Mouse (Mus musculus): ENCODE data around the gene Zfp160. TPM values are rescaled to one million over a fixed set of nuclear protein-coding genes. Genes with fewer than 3 reads are reported as not detected.
A peak's percentile ranks its signal among the peaks of the same experiment; 100 is the strongest.
"Not testable (repeated sequence)": the region's sequence is repeated elsewhere in the genome, so short reads cannot be mapped to it uniquely, and the experiment has no call there.

Gene Zfp160
- 13.0 and 14.1 TPM in 2 replicates for polyA plus RNA-seq (2015; fragmentation: Nextera tagmentation; extraction: Ambion mirVana)

DNA sequence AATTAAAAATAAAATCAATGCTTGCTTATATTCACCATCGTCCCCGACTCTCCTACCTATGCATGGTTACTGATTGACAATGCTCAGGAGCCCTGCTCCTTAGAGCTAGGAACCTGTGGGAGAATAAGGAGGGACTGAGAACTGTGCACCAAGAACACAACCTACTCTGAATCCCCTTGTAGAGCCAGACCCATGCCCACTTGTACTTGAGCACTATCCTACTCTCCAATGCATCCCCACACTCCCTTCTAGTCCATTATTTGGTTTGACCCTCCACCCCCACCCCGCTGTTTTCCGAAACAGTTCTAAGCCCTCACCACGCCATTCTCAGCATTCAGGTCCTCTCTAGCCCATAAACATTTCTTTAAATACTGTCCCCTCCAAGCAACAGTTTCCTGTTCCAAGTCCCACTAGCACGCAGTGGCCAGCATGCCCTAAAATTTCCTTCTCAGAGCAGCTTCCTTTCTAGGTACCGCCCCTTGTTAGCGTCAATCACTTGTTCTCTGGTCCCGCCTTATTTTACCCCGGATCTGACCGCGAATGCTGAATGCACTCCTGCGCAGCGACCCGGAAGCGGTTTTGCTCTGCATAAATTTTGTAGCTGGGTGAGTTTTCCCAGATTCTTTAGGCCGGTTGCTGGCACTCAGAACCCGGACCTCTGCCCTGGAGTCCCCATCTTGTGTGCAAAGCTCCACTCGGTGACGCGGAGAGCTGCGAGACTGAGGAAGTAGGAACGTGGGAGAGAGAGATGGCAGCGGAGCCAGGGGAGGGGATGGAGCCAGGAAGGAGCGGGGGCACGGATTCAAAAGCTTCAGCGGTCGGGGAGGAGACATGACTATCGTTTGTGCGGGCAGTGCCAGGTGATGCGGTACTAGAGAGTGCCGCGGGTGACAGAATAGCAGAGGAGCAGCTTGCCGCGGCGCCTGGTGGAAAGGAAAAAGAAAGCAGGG lies at the start of gene Zfp160:
TSS of gene Zfp160 (plus strand) at position 522 of the 950 bp plus-strand sequence.
- peak; percentile 89 for DNase-seq (ENCODE audit: low spot score)

DNA sequence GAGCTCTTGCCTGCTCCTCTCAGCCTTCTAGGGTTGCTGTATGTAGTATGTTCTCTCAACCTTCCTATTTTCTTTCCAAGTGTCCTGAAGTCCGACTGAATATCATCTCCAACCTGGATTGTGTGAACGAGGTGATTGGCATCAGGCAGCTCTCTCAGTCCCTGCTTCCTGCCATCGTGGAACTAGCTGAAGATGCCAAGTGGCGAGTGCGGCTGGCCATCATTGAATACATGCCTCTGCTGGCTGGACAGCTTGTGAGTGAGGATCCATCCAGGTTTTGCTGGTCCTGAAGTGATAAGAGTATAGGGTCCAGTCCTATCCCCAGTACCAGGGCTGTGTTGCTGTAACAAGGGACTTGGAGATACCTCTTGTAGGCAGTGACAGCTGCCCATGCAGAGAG lies 48.3 kb upstream of the Zfp160 start:
- no peak for DNase-seq (ENCODE audit: low spot score)

DNA sequence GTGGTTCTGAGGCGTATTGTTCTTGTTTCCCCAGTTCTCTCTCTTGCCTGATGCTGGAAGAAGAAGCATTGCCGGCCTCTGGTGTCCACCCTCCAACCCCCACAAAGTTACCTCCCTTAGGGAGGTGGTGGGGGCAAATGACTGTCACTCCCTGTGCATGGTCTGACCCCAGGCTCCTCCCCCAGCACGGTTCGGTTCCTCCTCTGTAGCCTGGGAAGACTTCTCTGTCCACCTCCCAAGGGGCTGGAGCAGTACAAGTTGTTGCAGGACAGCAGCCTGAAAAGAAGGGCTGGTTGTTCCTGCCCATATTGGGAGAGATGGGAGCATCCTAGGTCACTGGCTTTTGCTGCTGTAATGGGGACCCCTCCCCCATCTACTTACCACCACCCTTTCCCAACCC lies 43.3 kb upstream of the Zfp160 start:
- no peak for DNase-seq (ENCODE audit: low spot score)

DNA sequence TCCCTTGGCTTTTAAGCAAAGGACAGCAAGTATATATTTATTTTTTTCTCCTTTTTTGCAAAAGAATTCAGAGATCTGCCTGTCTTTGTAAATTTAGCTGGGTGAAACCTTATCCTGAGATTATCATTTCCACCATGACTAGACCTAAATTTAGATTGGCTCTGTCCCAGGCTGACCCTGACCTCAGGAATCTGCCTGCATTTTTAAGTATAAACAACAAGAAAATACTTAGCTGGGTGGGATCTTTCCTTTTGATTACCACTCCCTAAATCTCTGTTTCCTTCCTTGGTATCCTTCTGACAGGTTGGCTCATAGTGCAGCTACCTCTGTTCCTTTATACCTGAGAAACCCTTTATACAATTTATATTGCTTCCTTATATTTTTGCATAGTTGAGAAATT lies 42.0 kb upstream of the Zfp160 start:
- DNase-seq (ENCODE audit: low spot score): no peak

DNA sequence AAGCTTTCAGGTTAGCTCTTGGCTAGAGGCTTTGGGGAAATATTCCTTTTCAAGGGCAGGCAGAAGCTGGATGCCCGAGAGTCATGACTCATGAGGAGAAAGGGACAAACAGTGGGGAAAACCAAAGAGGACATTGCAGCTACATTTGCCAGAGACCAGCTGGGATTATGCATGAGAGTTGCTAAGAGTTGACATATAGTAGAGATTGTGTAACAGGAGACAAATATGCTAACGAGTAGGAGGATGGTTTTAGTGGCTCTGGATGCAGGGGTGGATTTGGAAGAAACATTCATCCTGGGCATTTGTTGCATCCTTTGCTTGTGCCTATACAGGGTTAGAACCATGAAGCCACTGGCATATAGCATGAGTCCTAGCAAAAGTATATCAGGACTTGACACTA lies 15.0 kb upstream of the Zfp160 start:
- no peak for DNase-seq (ENCODE audit: low spot score)

DNA sequence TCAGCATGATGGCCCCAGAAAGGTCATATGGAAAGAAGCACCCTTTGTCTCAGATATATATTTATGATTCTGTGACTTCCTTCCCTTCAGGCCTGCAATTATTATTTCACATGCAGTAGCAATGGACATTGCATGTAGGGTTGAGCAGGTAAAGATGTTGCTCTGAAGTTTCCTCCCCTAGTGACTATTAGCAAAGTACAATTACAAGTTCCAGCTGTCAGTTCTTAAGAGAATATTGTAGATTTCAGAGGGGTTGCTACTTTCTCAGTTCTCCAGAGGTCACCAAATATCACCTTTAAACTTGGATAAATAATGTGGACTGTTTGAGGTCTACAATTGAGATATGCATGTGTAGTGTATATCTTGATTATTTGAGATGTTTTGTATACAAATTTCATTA lies 12.3 kb upstream of the Zfp160 start, which contains the start of gene Vmn1r233:
TSS of gene Vmn1r233 (minus strand) at position 101 of the 400 bp plus-strand sequence.
- DNase-seq (ENCODE audit: low spot score): no peak

DNA sequence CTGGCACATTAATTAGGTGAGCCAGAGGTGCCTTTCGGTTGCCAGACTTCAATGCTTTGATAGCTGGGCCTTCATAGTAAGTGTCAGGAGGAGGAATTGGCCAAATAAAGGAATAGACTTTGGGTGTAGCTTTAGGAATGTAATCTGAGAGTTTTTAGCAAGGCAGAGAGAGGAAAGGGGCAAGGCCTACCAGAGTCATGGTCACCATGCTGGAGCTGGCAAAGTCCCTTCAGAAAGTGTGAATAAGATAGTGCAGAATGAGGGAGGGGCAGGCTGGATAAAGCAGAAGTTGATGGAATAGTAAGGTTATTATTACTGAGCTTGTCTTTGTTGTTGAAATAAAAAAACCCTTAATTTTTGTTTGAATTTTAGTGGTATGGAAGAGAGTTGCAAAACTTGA lies 1.0 kb downstream of the Zfp160 start:
- no peak for DNase-seq (ENCODE audit: low spot score)

DNA sequence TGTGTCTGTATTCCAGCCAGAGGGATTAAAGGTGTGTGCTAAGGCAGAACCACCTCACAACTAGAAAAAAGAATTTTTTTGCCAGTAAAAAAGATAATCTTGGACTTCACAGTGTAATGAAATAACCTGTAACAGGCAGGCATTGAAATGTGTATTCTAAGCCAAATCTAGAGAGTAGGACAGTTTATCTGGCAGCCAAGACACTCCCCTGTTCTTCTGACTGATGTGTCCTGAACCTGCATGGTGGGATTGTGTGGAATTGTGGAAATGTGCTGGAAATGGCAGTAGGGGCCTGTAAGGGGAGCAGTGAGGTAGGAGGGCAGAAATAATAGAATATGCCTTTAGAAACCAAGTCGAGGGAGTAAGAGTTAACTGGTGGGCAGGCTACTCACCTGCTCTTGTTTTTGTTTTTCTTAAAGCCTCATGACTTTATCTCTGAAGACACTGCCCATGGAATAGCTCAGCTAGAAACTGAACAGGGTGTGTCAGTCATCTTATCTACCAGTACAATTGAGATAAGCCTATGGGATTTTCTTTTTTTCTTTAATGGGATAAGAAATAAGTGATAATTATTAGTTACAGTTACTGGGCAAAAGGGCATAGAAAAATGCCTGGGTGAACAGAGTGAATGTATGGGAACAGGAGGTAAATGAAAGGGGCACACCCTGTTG lies 9.8 kb downstream of the Zfp160 start:
- no peak for DNase-seq (ENCODE audit: low spot score)

DNA sequence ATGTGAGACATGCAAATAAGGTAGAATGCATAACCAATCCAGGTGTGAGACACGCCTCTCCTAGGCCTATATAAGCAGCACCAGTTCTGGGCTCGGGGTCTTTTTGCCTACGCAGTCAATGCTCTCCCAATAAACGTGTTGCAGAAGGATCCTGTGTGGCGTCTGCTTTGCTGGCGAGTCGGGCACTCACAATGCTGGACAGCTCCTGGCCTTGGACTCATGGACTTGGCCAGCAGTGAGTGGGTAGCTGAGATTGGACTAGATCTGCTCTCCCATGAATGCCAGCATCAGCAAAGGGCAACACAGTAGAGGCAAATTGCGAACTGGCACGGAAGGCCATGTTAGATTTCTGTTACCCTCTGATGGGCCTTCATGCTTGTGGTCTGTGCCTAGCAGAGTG lies 39.3 kb downstream of the Zfp160 start:
- DNase-seq (ENCODE audit: low spot score): not testable (repeated sequence)

DNA sequence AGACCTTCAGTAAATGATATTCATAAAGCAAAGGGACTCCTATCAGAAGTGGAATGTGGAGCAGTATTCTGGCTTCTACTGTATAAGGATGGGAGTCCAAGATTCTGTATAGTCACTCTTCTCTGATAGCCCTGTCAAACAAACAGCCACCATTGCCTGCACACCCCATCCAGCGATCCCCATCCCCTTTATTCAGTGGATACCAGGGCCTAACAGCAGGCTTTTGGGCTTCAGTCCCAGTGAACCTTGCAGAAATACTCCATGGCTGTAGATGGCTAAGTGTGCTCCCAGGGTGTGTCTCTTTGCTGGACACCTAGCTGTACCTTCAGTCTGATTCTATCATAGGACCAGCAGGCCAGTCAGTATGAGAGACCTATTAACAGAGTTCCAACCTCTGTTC lies 42.2 kb downstream of the Zfp160 start:
- DNase-seq (ENCODE audit: low spot score): no peak

GRCm38 (mm10) chr17:21051341-21051740 lies 42.6 kb downstream of the Zfp160 start:
- not testable (repeated sequence) for DNase-seq (ENCODE audit: low spot score)

GRCm38 (mm10) chr17:21051919-21052318 lies 43.2 kb downstream of the Zfp160 start:
- not testable (repeated sequence) for DNase-seq (ENCODE audit: low spot score)

DNA sequence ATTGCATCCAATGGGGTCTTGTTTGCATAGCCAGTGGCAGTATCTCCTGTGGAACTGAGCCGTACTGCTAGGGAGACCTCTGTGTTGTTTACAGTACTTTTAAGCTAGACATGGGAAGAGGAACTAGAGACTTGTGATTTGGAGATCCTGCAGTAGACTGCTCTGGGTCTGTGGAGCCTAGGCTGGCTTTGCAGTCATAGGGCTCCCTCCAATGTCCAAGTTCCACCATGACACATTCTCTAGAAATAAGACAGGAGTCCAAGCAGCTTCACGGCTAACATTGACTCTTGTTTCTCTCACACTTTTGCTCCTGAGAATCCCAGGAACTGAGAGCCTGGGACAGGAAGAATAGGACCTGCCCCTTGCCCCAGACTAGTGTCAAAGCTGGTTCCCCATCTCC lies 44.6 kb downstream of the Zfp160 start:
- no peak for DNase-seq (ENCODE audit: low spot score)

DNA sequence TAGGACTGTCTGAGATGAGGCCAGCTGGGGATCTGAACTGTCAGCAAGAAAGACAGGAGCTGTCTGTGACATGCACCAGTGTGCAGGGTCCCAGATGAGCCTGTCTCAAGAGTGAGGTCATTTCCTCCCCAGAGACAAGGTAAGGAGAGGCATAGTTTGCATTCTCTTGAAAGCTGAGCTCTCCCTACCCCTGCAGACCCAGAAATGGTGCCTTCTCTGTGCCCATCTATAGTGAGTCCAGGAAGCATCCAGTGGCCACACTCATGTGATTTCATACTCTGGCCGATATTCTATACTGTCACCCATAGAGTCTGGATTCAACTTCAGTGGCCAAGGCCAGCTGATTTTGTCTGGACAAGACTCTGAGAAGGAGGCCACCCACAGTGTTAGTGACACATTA lies 46.4 kb downstream of the Zfp160 start:
- DNase-seq (ENCODE audit: low spot score): not testable (repeated sequence)

DNA sequence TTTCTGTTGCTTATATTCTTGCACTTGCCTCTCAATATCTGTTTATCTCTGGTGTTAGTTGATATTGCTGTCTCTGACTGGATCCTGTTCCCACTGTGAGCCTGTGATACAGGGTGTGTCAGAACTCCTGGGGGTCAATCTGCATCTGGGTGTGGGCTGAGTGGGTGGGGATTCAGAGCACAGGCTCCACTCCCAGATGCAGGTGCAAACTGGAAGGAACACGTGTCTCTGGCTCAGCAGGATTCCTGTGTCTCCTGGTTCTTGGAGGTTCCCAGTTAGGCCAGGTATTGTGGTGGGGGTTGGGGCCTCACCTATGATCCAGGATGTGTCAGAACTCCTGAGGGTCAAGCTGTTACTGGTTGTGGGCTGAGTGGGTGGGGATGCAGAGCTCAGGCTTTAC lies 56.8 kb downstream of the Zfp160 start:
- no peak for DNase-seq (ENCODE audit: low spot score)

GRCm38 (mm10) chr17:21067036-21067435 lies 58.3 kb downstream of the Zfp160 start:
- no peak for DNase-seq (ENCODE audit: low spot score)

DNA sequence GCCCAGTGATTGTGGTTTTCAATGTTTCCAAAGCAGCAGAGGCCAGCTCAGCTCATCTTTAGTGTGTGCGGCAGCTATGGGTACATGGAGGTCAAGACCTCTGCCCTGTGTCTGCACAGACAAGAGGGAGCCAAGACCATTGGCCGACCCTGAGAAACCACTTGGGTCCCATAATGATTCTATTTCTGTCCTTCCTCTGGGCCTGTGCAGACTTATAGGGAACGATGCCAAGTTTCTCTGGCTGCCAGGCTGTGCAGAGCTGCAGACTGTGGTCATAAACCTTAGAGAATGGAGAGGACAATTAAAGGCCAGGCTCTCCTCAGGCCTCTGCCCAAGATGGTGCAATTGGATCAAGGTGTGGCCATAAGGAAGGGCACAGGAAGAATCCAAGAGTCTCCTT lies 60.7 kb downstream of the Zfp160 start:
- not testable (repeated sequence) for DNase-seq (ENCODE audit: low spot score)

- not testable (repeated sequence) for DNase-seq (ENCODE audit: low spot score)
Measured at GRCm38 (mm10) chr17:21070971-21071370, 62.3 kb downstream of the Zfp160 start.
